Mouse (Mus musculus): ENCODE results near the gene Panx1.

The Panx1 gene

GRCm38 (mm10) chr9:15045084-15045669, at the start of gene Panx1:
Gene Panx1 (minus strand): TSS chr9:15045478.
- peak; percentile 20 for DNase-seq (ENCODE audit: low spot score)

- no peak for DNase-seq (ENCODE audit: low spot score)
Observed at GRCm38 (mm10) chr9:15068686-15069295, 23.5 kb upstream of the Panx1 start.

- DNase-seq (ENCODE audit: low spot score): no peak
Observed at GRCm38 (mm10) chr9:15067995-15068685, 22.9 kb upstream of the Panx1 start.

GRCm38 (mm10) chr9:15064176-15064575, 18.9 kb upstream of the Panx1 start:
- no peak for DNase-seq (ENCODE audit: low spot score)

- DNase-seq (ENCODE audit: low spot score): no peak
Observed at GRCm38 (mm10) chr9:15060847-15061246, 15.6 kb upstream of the Panx1 start.

GRCm38 (mm10) chr9:15060026-15060425, 14.7 kb upstream of the Panx1 start:
- no peak for DNase-seq (ENCODE audit: low spot score)

- no peak for DNase-seq (ENCODE audit: low spot score)
Observed at GRCm38 (mm10) chr9:15045740-15046139, 462 bp upstream of the Panx1 start.

GRCm38 (mm10) chr9:15044391-15045083, 741 bp downstream of the Panx1 start:
- DNase-seq (ENCODE audit: low spot score): no peak

GRCm38 (mm10) chr9:15041556-15041955, 3.7 kb downstream of the Panx1 start:
- DNase-seq (ENCODE audit: low spot score): no peak

- no peak for DNase-seq (ENCODE audit: low spot score)
Observed at GRCm38 (mm10) chr9:15039848-15040247, 5.4 kb downstream of the Panx1 start.

- DNase-seq (ENCODE audit: low spot score): no peak
Observed at GRCm38 (mm10) chr9:15037704-15038103, 7.6 kb downstream of the Panx1 start.

GRCm38 (mm10) chr9:15037237-15037636, 8.0 kb downstream of the Panx1 start:
- DNase-seq (ENCODE audit: low spot score): no peak

GRCm38 (mm10) chr9:15036807-15037206, 8.5 kb downstream of the Panx1 start:
- no peak for DNase-seq (ENCODE audit: low spot score)

- no peak for DNase-seq (ENCODE audit: low spot score)
Observed at GRCm38 (mm10) chr9:15036405-15036804, 8.9 kb downstream of the Panx1 start.

- no peak for DNase-seq (ENCODE audit: low spot score)
Observed at GRCm38 (mm10) chr9:15035979-15036378, 9.3 kb downstream of the Panx1 start.

GRCm38 (mm10) chr9:15034546-15035273, 10.6 kb downstream of the Panx1 start:
- DNase-seq (ENCODE audit: low spot score): no peak

- DNase-seq (ENCODE audit: low spot score): no peak
Observed at GRCm38 (mm10) chr9:15033568-15034160, 11.6 kb downstream of the Panx1 start.

- no peak for DNase-seq (ENCODE audit: low spot score)
Observed at GRCm38 (mm10) chr9:15032797-15033196, 12.5 kb downstream of the Panx1 start.

- DNase-seq (ENCODE audit: low spot score): peak; percentile 32
Observed at GRCm38 (mm10) chr9:15030771-15031170, 14.5 kb downstream of the Panx1 start.

GRCm38 (mm10) chr9:15029025-15029727, 16.1 kb downstream of the Panx1 start:
- DNase-seq (ENCODE audit: low spot score): no peak

GRCm38 (mm10) chr9:15027725-15028124, 17.6 kb downstream of the Panx1 start:
- DNase-seq (ENCODE audit: low spot score): no peak

All from ovary, postnatal 10 days (tissue).